Mouse (Mus musculus) embryonic facial prominence, embryonic 14.5 days (tissue): ENCODE measurements around the gene C1ql1. TPM values are rescaled to one million over a fixed set of nuclear protein-coding genes. Genes with fewer than 3 reads are reported as not detected.
"Not testable (repeated sequence)": the region's sequence is repeated elsewhere in the genome, so short reads cannot be mapped to it uniquely, and the experiment has no call there.

ENCODE experiments used
- ATAC-seq: fragments of 200-750 bp; cut with Nextera tagmentation; 2 replicates; pipeline ENCODE4 v1.8.0; 2017; ENCODE audit warnings: low read depth, moderate number of reproducible peaks, moderate TSS enrichment
- DNase-seq: peaks from one replicate; pipeline ENCODE4 v3.0.0-alpha.2; 2015; ENCODE audit warnings: low spot score
- H3K27ac ChIP-seq: fragments of 300-500 bp; sonication (generic); replicated peaks from 2 replicates; pipeline ENCODE4 v1.5.1; 2014; ENCODE audit warnings: low read depth, mild to moderate bottlenecking, low read length, moderate library complexity
- H3K27me3 ChIP-seq: fragments of 300-500 bp; sonication (generic); replicated peaks from 2 replicates; pipeline ENCODE4 v1.6.1; 2014; ENCODE audit warnings: low read length; ENCODE audit not compliant: control insufficient read depth, insufficient read depth
- H3K36me3 ChIP-seq: fragments of 300-500 bp; sonication (generic); 2 replicates; pipeline ENCODE4 v1.6.1; 2014; ENCODE audit warnings: low read length, mixed read lengths; ENCODE audit not compliant: control insufficient read depth, insufficient read depth
- H3K4me1 ChIP-seq: fragments of 300-500 bp; sonication (generic); 2 replicates; pipeline ENCODE4 v1.6.1; 2014; ENCODE audit warnings: antibody characterized with exemption, low read length; ENCODE audit not compliant: control insufficient read depth, insufficient read depth
- H3K4me2 ChIP-seq: fragments of 300-500 bp; sonication (generic); 2 replicates; pipeline ENCODE4 v1.6.1; 2014; ENCODE audit warnings: low read depth, mild to moderate bottlenecking, low read length, moderate library complexity, mixed read lengths
- H3K4me3 ChIP-seq: fragments of 300-500 bp; sonication (generic); 2 replicates; pipeline ENCODE4 v1.5.1; 2014; ENCODE audit warnings: low read depth, mild to moderate bottlenecking, low read length
- H3K9ac ChIP-seq: fragments of 300-500 bp; sonication (generic); 2 replicates; pipeline ENCODE4 v1.6.1; 2014; ENCODE audit warnings: low read depth, mild to moderate bottlenecking, low read length, moderate library complexity, mixed read lengths
- H3K9me3 ChIP-seq: fragments of 300-500 bp; sonication (generic); 2 replicates; pipeline ENCODE4 v1.6.1; 2016; ENCODE audit warnings: low read length; ENCODE audit not compliant: control insufficient read depth
- WGBS: fragments of 180-500 bp; shearing (Covaris S2); extraction: QIAGEN DNeasy Blood & Tissue Kit; methylation state at CpG from one replicate; pipeline ENCODE4 v1.1.7; 2014; 5-methylcytosine and 5-hydroxymethylcytosine counted together
- polyA plus RNA-seq: library from polyadenylated mRNA; unstranded; fragments of >200 nt; fragmentation: Nextera tagmentation; extraction: Ambion mirVana; gene quantifications from 2 replicates; pipeline ENCODE4 v1.2.1, GENCODE M21; 2014

Gene C1ql1
- polyA plus RNA-seq, 1 experiment from 2014 or later: 1.8 TPM

- H3K36me3 ChIP-seq: no peaks in the 10 kb centered on the region
- H3K4me3 ChIP-seq: no peak overlapping the region
- no peaks in the 10 kb centered on the region for H3K9me3 ChIP-seq
- H3K27ac ChIP-seq: no peak overlapping the region
- H3K4me2 ChIP-seq: no peak overlapping the region
- no peak overlapping the region for H3K9ac ChIP-seq
- ATAC-seq: no peak
- peaks cover 12% of the 10 kb centered on the region for H3K27me3 ChIP-seq
- WGBS: 57% methylated on average over 4 of the region's 4 CpGs
- no peak for DNase-seq
- peaks cover under 1% of the 10 kb centered on the region; the same call in 1 of the 2 replicates for H3K4me1 ChIP-seq
Observed at GRCm38 (mm10) chr11:102984615-102985014, 38.1 kb upstream of the C1ql1 start.

- Histone ChIP-seq H3K27ac (no peak overlapping the region), H3K4me1 (no peaks in the 10 kb centered on the region), H3K9me3 (no peaks in the 10 kb centered on the region), H3K27me3 (peaks cover 7% of the 10 kb centered on the region), H3K36me3 (no peaks in the 10 kb centered on the region), H3K4me2 (no peak overlapping the region), H3K4me3 (no peak overlapping the region), H3K9ac (no peak overlapping the region)
- WGBS: 90% methylated on average over 9 of the region's 9 CpGs
- DNase-seq (no peak), ATAC-seq (no peak)
Observed at GRCm38 (mm10) chr11:102984086-102984485, 37.6 kb upstream of the C1ql1 start.

- Histone ChIP-seq H3K4me2 (no peak overlapping the region), H3K27me3 (no peaks in the 10 kb centered on the region), H3K9me3 (no peaks in the 10 kb centered on the region), H3K9ac (no peak overlapping the region), H3K27ac (no peak overlapping the region), H3K4me1 (no peaks in the 10 kb centered on the region), H3K4me3 (no peak overlapping the region), H3K36me3 (no peaks in the 10 kb centered on the region)
- no peak for ATAC-seq
- WGBS: 58% methylated on average over 10 of the region's 10 CpGs
- no peak for DNase-seq
Observed at GRCm38 (mm10) chr11:102981151-102981890, 34.8 kb upstream of the C1ql1 start.

DNA sequence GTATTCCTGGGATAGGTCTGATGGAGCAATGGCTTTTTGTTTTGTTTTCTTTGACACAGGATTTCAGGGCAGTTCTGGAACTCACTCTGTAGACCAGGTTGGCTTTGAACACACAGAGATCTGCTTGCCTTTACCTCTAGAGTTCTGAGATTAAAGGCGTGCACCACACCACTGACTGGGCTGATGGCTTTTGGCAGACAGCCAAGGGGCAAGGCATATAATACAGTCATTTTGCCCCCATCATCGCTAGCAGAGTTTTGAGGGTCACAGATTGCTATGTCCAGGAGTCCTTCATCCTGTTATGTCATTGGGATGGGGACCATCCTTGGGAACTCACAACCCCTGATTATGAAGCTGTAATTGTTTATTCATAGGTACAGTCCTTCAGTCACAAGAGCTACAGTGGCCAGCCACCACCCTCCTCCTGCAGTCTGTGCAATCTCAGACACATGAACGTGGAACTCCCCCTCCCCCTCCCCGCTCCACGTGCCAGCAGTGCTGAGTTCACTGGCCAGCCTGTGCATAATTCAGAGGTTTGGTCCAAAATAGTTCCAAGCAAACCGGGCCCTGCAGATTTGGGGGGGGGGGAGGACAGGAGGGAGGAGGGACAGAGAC, 31.7 kb upstream of the C1ql1 start:
- no peak overlapping the region for H3K4me2 ChIP-seq
- no peak overlapping the region for H3K4me3 ChIP-seq
- H3K4me1 ChIP-seq: no peaks in the 10 kb centered on the region
- 41% methylated on average over 6 of the region's 6 CpGs for WGBS
- H3K27ac ChIP-seq: no peak overlapping the region
- no peaks in the 10 kb centered on the region for H3K9me3 ChIP-seq
- H3K36me3 ChIP-seq: no peaks in the 10 kb centered on the region
- H3K27me3 ChIP-seq: no peaks in the 10 kb centered on the region
- H3K9ac ChIP-seq: no peak overlapping the region
- DNase-seq: no peak
- no peak for ATAC-seq

GRCm38 (mm10) chr11:102975966-102976365, 29.5 kb upstream of the C1ql1 start:
- H3K9ac ChIP-seq, H3K4me2 ChIP-seq, H3K9me3 ChIP-seq, H3K27me3 ChIP-seq, H3K27ac ChIP-seq, H3K36me3 ChIP-seq, DNase-seq, H3K4me3 ChIP-seq, ATAC-seq: not testable (repeated sequence)
- WGBS: 80% methylated on average over 9 of the region's 9 CpGs
- H3K4me1 ChIP-seq: peaks cover 13% of the 10 kb centered on the region

DNA sequence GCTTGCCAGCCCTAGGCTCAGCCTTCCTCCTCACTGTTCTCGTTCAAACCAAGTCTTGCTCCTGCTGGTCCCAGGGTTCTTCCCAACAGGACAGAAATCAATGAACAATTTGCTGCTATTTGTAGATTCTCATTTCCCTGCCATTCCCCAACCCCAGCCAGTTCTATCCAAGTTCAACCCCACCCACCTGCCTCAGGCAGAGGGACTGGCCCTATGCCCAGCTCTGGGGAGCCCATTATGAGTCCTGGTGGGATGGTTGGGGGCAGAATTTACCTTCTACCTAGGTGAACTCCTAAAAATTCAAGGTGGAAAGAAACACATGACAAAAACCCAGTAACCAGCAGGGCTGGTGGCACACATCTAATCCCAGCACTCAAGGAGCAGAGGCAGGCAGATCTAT, 25.8 kb upstream of the C1ql1 start:
- Histone ChIP-seq H3K9ac (no peak overlapping the region), H3K4me2 (no peak overlapping the region), H3K27me3 (peaks cover 3% of the 10 kb centered on the region; the same call in 1 of the 2 replicates), H3K9me3 (no peaks in the 10 kb centered on the region), H3K4me1 (peaks cover 13% of the 10 kb centered on the region), H3K27ac (no peak overlapping the region), H3K36me3 (no peaks in the 10 kb centered on the region), H3K4me3 (no peak overlapping the region)
- 57% methylated on average over 1 of the region's 1 CpGs for WGBS
- ATAC-seq (no peak), DNase-seq (no peak)

GRCm38 (mm10) chr11:102971604-102972003, 25.1 kb upstream of the C1ql1 start:
- Histone ChIP-seq H3K36me3 (no peaks in the 10 kb centered on the region), H3K9ac (no peak overlapping the region), H3K27ac (peak overlapping the region; percentile 15; the same call in 1 of the 2 replicates), H3K9me3 (no peaks in the 10 kb centered on the region), H3K4me2 (peak overlapping the region; percentile 4; the same call in 1 of the 2 replicates), H3K4me1 (peaks cover 13% of the 10 kb centered on the region), H3K27me3 (peaks cover 3% of the 10 kb centered on the region; the same call in 1 of the 2 replicates), H3K4me3 (no peak overlapping the region)
- 30% methylated on average over 5 of the region's 5 CpGs for WGBS
- DNase-seq (peak; percentile 81), ATAC-seq (peak; percentile 41; the same call in 1 of the 2 replicates)

DNA sequence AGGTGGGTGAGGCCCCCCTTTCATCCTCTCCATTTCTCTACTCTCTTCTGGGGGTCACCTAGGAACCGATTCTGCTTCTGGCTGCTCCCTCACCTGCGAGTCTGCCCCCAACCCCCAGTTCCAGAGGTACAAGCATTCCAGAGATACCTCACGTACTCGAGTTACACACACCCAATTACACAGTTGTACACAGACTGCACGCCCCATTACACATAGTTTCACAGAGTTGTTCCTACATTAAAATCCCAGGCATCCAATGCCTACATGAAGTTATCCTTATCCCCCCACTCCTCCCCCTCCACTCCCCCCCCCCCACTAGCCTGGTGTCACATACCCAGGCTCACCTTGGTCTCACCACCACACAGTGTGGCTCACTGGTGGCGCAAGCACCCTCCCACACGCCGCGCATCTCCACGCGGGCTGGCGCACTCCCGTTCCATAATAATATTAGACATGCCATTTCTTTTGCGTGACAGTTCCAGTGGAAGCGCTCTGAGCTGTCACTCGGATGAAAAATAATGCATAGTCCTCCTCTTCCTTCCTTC, 18.1 kb upstream of the C1ql1 start:
- DNase-seq (no peak), ATAC-seq (peak; percentile 41; the same call in 1 of the 2 replicates)
- no peaks in the 10 kb centered on the region for H3K36me3 ChIP-seq
- no peaks in the 10 kb centered on the region for H3K9me3 ChIP-seq
- H3K4me1 ChIP-seq: peaks cover 13% of the 10 kb centered on the region
- no peak overlapping the region for H3K4me2 ChIP-seq
- no peak overlapping the region for H3K4me3 ChIP-seq
- H3K9ac ChIP-seq: no peak overlapping the region
- 0 out of 2 replicates have a peak, but pooled peaks cover 6% of the 10 kb centered on the region for H3K27me3 ChIP-seq
- WGBS: 58% methylated on average over 16 of the region's 16 CpGs
- H3K27ac ChIP-seq: no peak overlapping the region
